Mouse (Mus musculus): ENCODE data around the gene Nt5e. TPM values are rescaled to one million over a fixed set of nuclear protein-coding genes. Genes with fewer than 3 reads are reported as not detected.

Nt5e gene
- polyA plus RNA-seq, 1 experiment from 2014 or later: 2.7 TPM

DNA sequence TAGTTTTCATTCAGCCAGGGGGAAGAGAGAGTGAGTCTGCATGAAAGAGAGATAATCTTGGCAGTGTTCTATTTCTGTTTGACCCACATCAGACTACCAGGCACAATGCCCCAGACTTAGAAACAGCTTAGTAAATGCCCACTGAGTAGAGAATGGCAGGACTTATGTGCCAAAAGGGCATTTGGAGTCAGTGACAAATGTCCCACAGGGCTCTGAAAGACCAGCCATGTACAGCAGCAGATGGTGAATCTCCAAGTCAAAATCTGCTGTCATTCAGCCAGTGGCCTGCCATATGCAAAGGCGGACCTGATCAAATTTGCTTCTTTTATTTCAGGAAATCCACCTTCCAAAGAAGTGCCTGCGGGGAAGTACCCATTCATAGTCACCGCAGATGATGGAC, 36.1 kb downstream of the Nt5e start:
- Histone ChIP-seq H3K9ac (replicated peaks; ENCODE audit: low read length) (no peak overlapping the region), H3K36me3 (replicated peaks; ENCODE audit: control insufficient read depth, insufficient read depth, low read depth, low read length) (no peaks in the 10 kb centered on the region), H3K4me1 (ENCODE audit: control insufficient read depth, insufficient read depth, low read length) (no peaks in the 10 kb centered on the region), H3K4me3 (ENCODE audit: low read depth, low read length) (no peak overlapping the region), H3K27me3 (ENCODE audit: control insufficient read depth, insufficient read depth, low read length) (no peaks in the 10 kb centered on the region), H3K4me2 (ENCODE audit: low read depth, low read length) (no peak overlapping the region), H3K27ac (replicated peaks; ENCODE audit: low read depth, low read length) (no peak overlapping the region), H3K9me3 (replicated peaks; ENCODE audit: control insufficient read depth, low read length) (no peaks in the 10 kb centered on the region)
- no peak for DNase-seq (ENCODE audit: low spot score)
- 88% methylated on average over 3 of the region's 3 CpGs for WGBS
- no peak for ATAC-seq (replicated peaks; ENCODE audit: insufficient number of reproducible peaks, low FRiP score, low TSS enrichment, low read depth)

DNA sequence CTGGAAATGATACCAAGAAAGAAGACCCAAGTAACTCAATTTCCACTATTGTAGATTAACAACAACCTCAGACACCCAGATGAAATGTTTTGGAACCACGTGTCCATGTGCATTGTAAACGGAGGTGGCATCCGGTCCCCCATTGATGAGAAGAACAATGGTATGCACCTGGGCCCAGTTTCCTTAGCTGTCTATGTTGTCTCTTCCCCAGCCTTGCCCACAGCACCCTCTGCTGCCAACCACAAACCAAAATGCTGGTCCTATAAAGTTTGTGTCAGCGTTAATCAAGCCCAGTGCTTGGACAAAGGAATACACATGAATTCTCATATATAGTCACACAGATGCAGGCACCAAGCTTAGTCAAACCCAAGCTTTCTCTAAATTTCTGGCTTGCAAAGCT, 39.3 kb downstream of the Nt5e start:
- Histone ChIP-seq H3K9me3 (replicated peaks; ENCODE audit: control insufficient read depth, low read length) (no peaks in the 10 kb centered on the region), H3K27me3 (ENCODE audit: control insufficient read depth, insufficient read depth, low read length) (no peaks in the 10 kb centered on the region), H3K4me1 (ENCODE audit: control insufficient read depth, insufficient read depth, low read length) (no peaks in the 10 kb centered on the region), H3K36me3 (replicated peaks; ENCODE audit: control insufficient read depth, insufficient read depth, low read depth, low read length) (no peaks in the 10 kb centered on the region), H3K4me3 (ENCODE audit: low read depth, low read length) (no peak overlapping the region), H3K4me2 (ENCODE audit: low read depth, low read length) (no peak overlapping the region), H3K27ac (replicated peaks; ENCODE audit: low read depth, low read length) (no peak overlapping the region), H3K9ac (replicated peaks; ENCODE audit: low read length) (no peak overlapping the region)
- no peak for DNase-seq (ENCODE audit: low spot score)
- 88% methylated on average over 4 of the region's 4 CpGs for WGBS
- no peak for ATAC-seq (replicated peaks; ENCODE audit: insufficient number of reproducible peaks, low FRiP score, low TSS enrichment, low read depth)

DNA sequence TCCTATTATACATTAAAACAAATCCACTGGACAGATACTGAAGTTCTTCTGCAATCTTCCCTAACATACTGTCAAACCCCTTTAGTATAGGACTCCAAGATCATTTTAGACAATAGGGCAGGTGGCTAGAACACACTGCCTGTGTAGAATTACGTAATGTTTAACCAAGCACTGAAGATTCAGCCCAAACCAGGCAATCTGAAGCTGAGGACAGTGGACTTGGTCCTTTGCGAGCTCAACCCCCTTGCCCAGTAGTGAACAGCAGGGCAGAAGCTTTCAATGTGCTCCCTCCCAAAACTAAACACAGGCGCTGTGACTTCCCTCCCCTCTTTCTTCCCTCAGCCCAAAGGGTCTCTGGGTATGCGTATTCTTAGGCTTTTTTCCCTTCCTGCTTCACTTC, 39.8 kb downstream of the Nt5e start:
- no peak overlapping the region for H3K4me2 ChIP-seq (ENCODE audit: low read depth, low read length)
- ATAC-seq (replicated peaks; ENCODE audit: insufficient number of reproducible peaks, low FRiP score, low TSS enrichment, low read depth): no peak
- WGBS: 85% methylated on average over 4 of the region's 4 CpGs

DNA sequence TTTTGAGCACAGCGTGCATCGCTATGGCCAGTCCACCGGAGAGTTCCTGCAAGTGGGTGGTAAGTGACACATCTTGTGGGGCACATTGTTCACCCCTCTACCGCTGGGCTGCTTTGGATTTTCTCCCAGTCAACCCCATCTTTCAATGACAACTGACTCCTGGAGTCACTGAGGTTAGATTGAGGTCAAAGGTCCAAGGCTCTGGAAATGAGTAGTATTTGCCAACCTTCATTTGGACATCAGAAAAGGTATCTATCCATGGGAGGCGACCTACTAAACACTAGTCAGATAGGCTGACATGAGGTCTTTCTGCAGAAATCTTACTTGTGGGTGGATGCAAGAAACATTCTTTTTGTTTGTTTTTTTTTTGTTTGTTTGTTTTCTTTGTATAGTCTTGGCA, 40.3 kb downstream of the Nt5e start:
- Histone ChIP-seq H3K36me3 (replicated peaks; ENCODE audit: control insufficient read depth, insufficient read depth, low read depth, low read length) (no peaks in the 10 kb centered on the region), H3K4me1 (ENCODE audit: control insufficient read depth, insufficient read depth, low read length) (no peaks in the 10 kb centered on the region), H3K4me3 (ENCODE audit: low read depth, low read length) (no peak overlapping the region), H3K4me2 (ENCODE audit: low read depth, low read length) (no peak overlapping the region), H3K9me3 (replicated peaks; ENCODE audit: control insufficient read depth, low read length) (no peaks in the 10 kb centered on the region), H3K27me3 (ENCODE audit: control insufficient read depth, insufficient read depth, low read length) (no peaks in the 10 kb centered on the region), H3K9ac (replicated peaks; ENCODE audit: low read length) (no peak overlapping the region), H3K27ac (replicated peaks; ENCODE audit: low read depth, low read length) (no peak overlapping the region)
- DNase-seq (ENCODE audit: low spot score) (no peak), ATAC-seq (replicated peaks; ENCODE audit: insufficient number of reproducible peaks, low FRiP score, low TSS enrichment, low read depth) (no peak)
- 73% methylated on average over 5 of the region's 5 CpGs for WGBS

More for the DNA sequence above, 39.8 kb downstream of the Nt5e start:
- Histone ChIP-seq H3K36me3 (replicated peaks; ENCODE audit: control insufficient read depth, insufficient read depth, low read depth, low read length) (no peaks in the 10 kb centered on the region), H3K9me3 (replicated peaks; ENCODE audit: control insufficient read depth, low read length) (no peaks in the 10 kb centered on the region), H3K4me1 (ENCODE audit: control insufficient read depth, insufficient read depth, low read length) (no peaks in the 10 kb centered on the region), H3K9ac (replicated peaks; ENCODE audit: low read length) (no peak overlapping the region), H3K27me3 (ENCODE audit: control insufficient read depth, insufficient read depth, low read length) (no peaks in the 10 kb centered on the region), H3K27ac (replicated peaks; ENCODE audit: low read depth, low read length) (no peak overlapping the region), H3K4me3 (ENCODE audit: low read depth, low read length) (no peak overlapping the region)
- DNase-seq (ENCODE audit: low spot score): no peak

DNA sequence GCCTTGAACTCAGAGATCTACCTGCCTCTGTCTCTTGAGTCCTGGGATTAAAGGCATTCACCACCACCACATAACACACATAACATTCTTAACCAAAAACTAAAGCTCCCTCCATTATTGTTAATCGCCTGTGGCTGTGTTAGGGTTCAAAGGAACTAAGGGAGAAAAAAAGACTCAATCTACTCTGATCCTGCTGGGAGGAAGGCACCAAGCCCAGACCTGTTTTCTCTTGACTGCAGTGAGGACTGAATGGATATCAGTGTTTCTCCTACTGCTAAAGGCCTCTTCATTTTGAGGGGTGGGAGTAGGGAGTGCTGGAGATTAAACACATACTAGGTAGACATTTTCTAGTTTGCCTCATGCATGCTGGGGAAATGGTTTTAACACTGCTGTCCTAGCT, 40.8 kb downstream of the Nt5e start:
- Histone ChIP-seq H3K4me1 (ENCODE audit: control insufficient read depth, insufficient read depth, low read length) (no peaks in the 10 kb centered on the region), H3K9ac (replicated peaks; ENCODE audit: low read length) (no peak overlapping the region), H3K27me3 (ENCODE audit: control insufficient read depth, insufficient read depth, low read length) (no peaks in the 10 kb centered on the region), H3K36me3 (replicated peaks; ENCODE audit: control insufficient read depth, insufficient read depth, low read depth, low read length) (no peaks in the 10 kb centered on the region), H3K9me3 (replicated peaks; ENCODE audit: control insufficient read depth, low read length) (no peaks in the 10 kb centered on the region), H3K4me3 (ENCODE audit: low read depth, low read length) (no peak overlapping the region), H3K27ac (replicated peaks; ENCODE audit: low read depth, low read length) (no peak overlapping the region), H3K4me2 (ENCODE audit: low read depth, low read length) (no peak overlapping the region)
- WGBS: 50% methylated on average over 1 of the region's 1 CpGs
- no peak for DNase-seq (ENCODE audit: low spot score)
- no peak for ATAC-seq (replicated peaks; ENCODE audit: insufficient number of reproducible peaks, low FRiP score, low TSS enrichment, low read depth)

DNA sequence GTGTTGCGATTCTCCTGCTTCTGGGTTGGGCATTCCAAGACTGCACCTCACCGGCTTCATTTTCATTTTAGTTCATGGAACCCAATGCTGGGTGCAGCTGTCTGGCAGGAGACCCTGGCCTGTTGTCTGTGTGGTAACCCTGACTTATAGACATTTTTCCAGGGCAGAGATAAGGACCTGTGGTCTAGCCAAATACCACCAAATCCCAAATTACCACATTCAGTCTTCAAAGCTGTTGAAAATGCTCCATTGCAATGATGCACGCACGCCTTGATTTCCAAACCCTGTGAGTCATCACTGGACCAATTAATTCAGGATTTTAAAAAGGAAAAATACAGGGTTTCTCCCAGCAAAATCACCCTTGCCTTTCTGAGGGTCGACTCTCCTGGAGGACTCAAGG, 41.5 kb downstream of the Nt5e start:
- whole genome bisulfite sequencing: 90% methylated on average over 5 of the region's 5 CpGs

DNA sequence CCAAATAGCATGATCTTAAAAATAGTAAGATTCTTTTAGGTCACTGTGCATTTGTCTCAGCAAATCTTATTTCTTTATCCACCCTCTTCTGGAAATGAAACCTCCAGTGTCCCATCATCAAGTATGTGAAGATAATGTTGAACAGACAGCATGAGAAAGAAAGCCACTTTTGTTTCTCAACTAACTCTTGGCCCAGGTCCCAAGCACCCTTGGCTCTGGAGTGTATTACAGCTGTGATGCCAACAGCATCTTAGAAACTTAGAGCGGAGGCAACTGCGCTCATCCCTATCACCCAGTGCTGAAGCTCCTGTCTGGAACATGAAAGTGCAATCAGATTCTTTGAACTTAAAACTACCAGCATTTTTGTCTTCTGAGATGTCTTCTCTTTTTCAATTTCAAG, 42.7 kb downstream of the Nt5e start:
- ATAC-seq (replicated peaks; ENCODE audit: insufficient number of reproducible peaks, low FRiP score, low TSS enrichment, low read depth): no peak
- H3K36me3 ChIP-seq (replicated peaks; ENCODE audit: control insufficient read depth, insufficient read depth, low read depth, low read length): no peaks in the 10 kb centered on the region; the same call in 1 of the 2 replicates
- no peaks in the 10 kb centered on the region for H3K9me3 ChIP-seq (replicated peaks; ENCODE audit: control insufficient read depth, low read length)
- DNase-seq (ENCODE audit: low spot score): no peak
- H3K27ac ChIP-seq (replicated peaks; ENCODE audit: low read depth, low read length): no peak overlapping the region
- no peak overlapping the region for H3K9ac ChIP-seq (replicated peaks; ENCODE audit: low read length)
- no peak overlapping the region for H3K4me2 ChIP-seq (ENCODE audit: low read depth, low read length)
- no peaks in the 10 kb centered on the region for H3K27me3 ChIP-seq (ENCODE audit: control insufficient read depth, insufficient read depth, low read length)
- H3K4me1 ChIP-seq (ENCODE audit: control insufficient read depth, insufficient read depth, low read length): no peaks in the 10 kb centered on the region
- WGBS: 93% methylated on average over 2 of the region's 2 CpGs
- H3K4me3 ChIP-seq (ENCODE audit: low read depth, low read length): no peak overlapping the region

More for the DNA sequence above, 41.5 kb downstream of the Nt5e start:
- DNase-seq (ENCODE audit: low spot score): no peak
- H3K4me3 ChIP-seq (ENCODE audit: low read depth, low read length): no peak overlapping the region
- H3K27ac ChIP-seq (replicated peaks; ENCODE audit: low read depth, low read length): no peak overlapping the region
- no peak overlapping the region for H3K4me2 ChIP-seq (ENCODE audit: low read depth, low read length)
- no peak overlapping the region for H3K9ac ChIP-seq (replicated peaks; ENCODE audit: low read length)
- H3K36me3 ChIP-seq (replicated peaks; ENCODE audit: control insufficient read depth, insufficient read depth, low read depth, low read length): no peaks in the 10 kb centered on the region
- no peaks in the 10 kb centered on the region for H3K27me3 ChIP-seq (ENCODE audit: control insufficient read depth, insufficient read depth, low read length)
- ATAC-seq (replicated peaks; ENCODE audit: insufficient number of reproducible peaks, low FRiP score, low TSS enrichment, low read depth): no peak
- no peaks in the 10 kb centered on the region for H3K9me3 ChIP-seq (replicated peaks; ENCODE audit: control insufficient read depth, low read length)
- no peaks in the 10 kb centered on the region for H3K4me1 ChIP-seq (ENCODE audit: control insufficient read depth, insufficient read depth, low read length)

DNA sequence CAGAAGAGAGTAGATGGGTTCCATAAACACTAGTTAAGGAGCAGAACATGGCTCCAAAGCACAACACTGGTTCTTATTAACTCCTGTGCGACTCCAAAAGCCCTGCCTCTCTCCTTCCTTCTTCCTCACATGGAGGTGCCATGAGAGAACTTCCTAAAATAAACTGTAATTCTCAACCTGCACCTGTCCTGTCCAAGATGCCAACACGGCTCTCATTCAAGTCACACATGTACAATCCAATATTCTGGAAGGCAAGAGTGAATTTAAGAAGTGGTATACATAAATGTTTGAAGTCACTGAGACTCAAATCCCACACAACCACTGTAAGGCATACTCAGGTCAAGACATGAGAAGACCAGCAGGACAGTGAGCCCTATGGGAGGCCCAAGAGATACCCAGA, 44.2 kb downstream of the Nt5e start:
- no peak overlapping the region for H3K4me2 ChIP-seq (ENCODE audit: low read depth, low read length)
- H3K27ac ChIP-seq (replicated peaks; ENCODE audit: low read depth, low read length): no peak overlapping the region
- no peak overlapping the region for H3K9ac ChIP-seq (replicated peaks; ENCODE audit: low read length)
- no peaks in the 10 kb centered on the region for H3K9me3 ChIP-seq (replicated peaks; ENCODE audit: control insufficient read depth, low read length)
- H3K36me3 ChIP-seq (replicated peaks; ENCODE audit: control insufficient read depth, insufficient read depth, low read depth, low read length): no peaks in the 10 kb centered on the region; the same call in 1 of the 2 replicates
- H3K4me1 ChIP-seq (ENCODE audit: control insufficient read depth, insufficient read depth, low read length): no peaks in the 10 kb centered on the region
- 90% methylated on average over 2 of the region's 2 CpGs for WGBS
- no peak for ATAC-seq (replicated peaks; ENCODE audit: insufficient number of reproducible peaks, low FRiP score, low TSS enrichment, low read depth)
- no peak for DNase-seq (ENCODE audit: low spot score)
- no peak overlapping the region for H3K4me3 ChIP-seq (ENCODE audit: low read depth, low read length)
- H3K27me3 ChIP-seq (ENCODE audit: control insufficient read depth, insufficient read depth, low read length): no peaks in the 10 kb centered on the region
